Mouse (Mus musculus): ENCODE results near the gene Lcn2. TPM values are rescaled to one million over a fixed set of nuclear protein-coding genes. Genes with fewer than 3 reads are reported as not detected.

Lcn2 gene
- polyA plus RNA-seq, 1 experiment, result 0.19 TPM

- Histone ChIP-seq H3K27me3 (ENCODE audit: control insufficient read depth) (no peaks in the 10 kb centered on the region), H3K9me3 (ENCODE audit: control insufficient read depth, low read length) (no peaks in the 10 kb centered on the region), H3K36me3 (ENCODE audit: control insufficient read depth) (peaks cover 78% of the 10 kb centered on the region), H3K4me3 (replicated peaks) (no peak overlapping the region), H3K4me1 (ENCODE audit: control insufficient read depth) (peaks cover 8% of the 10 kb centered on the region)
- TF ChIP-seq TAL1 (IDR thresholded peaks at IDR 0.05; ENCODE audit: low read length) (no peak), GATA1 (IDR thresholded peaks at IDR 0.05; ENCODE audit: low read length) (no peak)
Measured at GRCm38 (mm10) chr2:32416556-32416955, 28.5 kb upstream of the Lcn2 start.

- no peak for TF ChIP-seq GATA1 (IDR thresholded peaks at IDR 0.05; ENCODE audit: low read length)
- no peak for TF ChIP-seq TAL1 (IDR thresholded peaks at IDR 0.05; ENCODE audit: low read length)
- no peaks in the 10 kb centered on the region for H3K9me3 ChIP-seq (ENCODE audit: control insufficient read depth, low read length)
- peaks cover 74% of the 10 kb centered on the region for H3K36me3 ChIP-seq (ENCODE audit: control insufficient read depth)
- H3K4me3 ChIP-seq (replicated peaks), result no peak overlapping the region
- peaks cover 8% of the 10 kb centered on the region for H3K4me1 ChIP-seq (ENCODE audit: control insufficient read depth)
- H3K27me3 ChIP-seq (ENCODE audit: control insufficient read depth), result no peaks in the 10 kb centered on the region
Measured at GRCm38 (mm10) chr2:32415801-32416200, 27.7 kb upstream of the Lcn2 start.

- peaks cover 55% of the 10 kb centered on the region for H3K36me3 ChIP-seq (ENCODE audit: control insufficient read depth)
- H3K4me3 ChIP-seq (replicated peaks), result no peak overlapping the region
- H3K27me3 ChIP-seq (ENCODE audit: control insufficient read depth), result no peaks in the 10 kb centered on the region
- peaks cover 8% of the 10 kb centered on the region for H3K4me1 ChIP-seq (ENCODE audit: control insufficient read depth)
- TF ChIP-seq TAL1 (IDR thresholded peaks at IDR 0.05; ENCODE audit: low read length) (no peak), GATA1 (IDR thresholded peaks at IDR 0.05; ENCODE audit: low read length) (no peak)
- no peaks in the 10 kb centered on the region for H3K9me3 ChIP-seq (ENCODE audit: control insufficient read depth, low read length)
Measured at GRCm38 (mm10) chr2:32413936-32414335, 25.9 kb upstream of the Lcn2 start.

GRCm38 (mm10) chr2:32412742-32413531 lies 24.9 kb upstream of the Lcn2 start:
- H3K27me3 ChIP-seq (ENCODE audit: control insufficient read depth), result no peaks in the 10 kb centered on the region
- H3K4me1 ChIP-seq (ENCODE audit: control insufficient read depth), result peaks cover 8% of the 10 kb centered on the region
- peaks cover 45% of the 10 kb centered on the region for H3K36me3 ChIP-seq (ENCODE audit: control insufficient read depth)
- H3K9me3 ChIP-seq (ENCODE audit: control insufficient read depth, low read length), result peaks cover 2% of the 10 kb centered on the region
- H3K4me3 ChIP-seq (replicated peaks), result no peak overlapping the region
- TF ChIP-seq GATA1 (IDR thresholded peaks at IDR 0.05; ENCODE audit: low read length) (no peak), TAL1 (IDR thresholded peaks at IDR 0.05; ENCODE audit: low read length) (no peak)

- no peaks in the 10 kb centered on the region for H3K27me3 ChIP-seq (ENCODE audit: control insufficient read depth)
- no peak overlapping the region for H3K4me3 ChIP-seq (replicated peaks)
- peaks cover 30% of the 10 kb centered on the region for H3K36me3 ChIP-seq (ENCODE audit: control insufficient read depth)
- peaks cover 8% of the 10 kb centered on the region for H3K4me1 ChIP-seq (ENCODE audit: control insufficient read depth)
- H3K9me3 ChIP-seq (ENCODE audit: control insufficient read depth, low read length), result peaks cover 2% of the 10 kb centered on the region
- TF ChIP-seq GATA1 (IDR thresholded peaks at IDR 0.05; ENCODE audit: low read length) (no peak), TAL1 (IDR thresholded peaks at IDR 0.05; ENCODE audit: low read length) (no peak)
Measured at GRCm38 (mm10) chr2:32411407-32411806, 23.4 kb upstream of the Lcn2 start.

GRCm38 (mm10) chr2:32408429-32409424 lies 20.7 kb upstream of the Lcn2 start:
- Histone ChIP-seq H3K9me3 (ENCODE audit: control insufficient read depth, low read length) (peaks cover 2% of the 10 kb centered on the region), H3K4me1 (ENCODE audit: control insufficient read depth) (peaks cover 8% of the 10 kb centered on the region), H3K27me3 (ENCODE audit: control insufficient read depth) (no peaks in the 10 kb centered on the region), H3K36me3 (ENCODE audit: control insufficient read depth) (peaks cover 4% of the 10 kb centered on the region), H3K4me3 (replicated peaks) (no peak overlapping the region)
- TF ChIP-seq TAL1 (IDR thresholded peaks at IDR 0.05; ENCODE audit: low read length) (no peak), GATA1 (IDR thresholded peaks at IDR 0.05; ENCODE audit: low read length) (no peak)

- Histone ChIP-seq H3K36me3 (ENCODE audit: control insufficient read depth) (peaks cover 11% of the 10 kb centered on the region), H3K4me1 (ENCODE audit: control insufficient read depth) (no peaks in the 10 kb centered on the region), H3K27me3 (ENCODE audit: control insufficient read depth) (no peaks in the 10 kb centered on the region), H3K4me3 (replicated peaks) (no peak overlapping the region), H3K9me3 (ENCODE audit: control insufficient read depth, low read length) (peaks cover 2% of the 10 kb centered on the region)
- TF ChIP-seq TAL1 (IDR thresholded peaks at IDR 0.05; ENCODE audit: low read length) (no peak), GATA1 (IDR thresholded peaks at IDR 0.05; ENCODE audit: low read length) (no peak)
Measured at GRCm38 (mm10) chr2:32407144-32407824, 19.2 kb upstream of the Lcn2 start.

GRCm38 (mm10) chr2:32404663-32405062 lies 16.6 kb upstream of the Lcn2 start:
- Histone ChIP-seq H3K36me3 (ENCODE audit: control insufficient read depth) (peaks cover 35% of the 10 kb centered on the region), H3K4me1 (ENCODE audit: control insufficient read depth) (peaks cover 12% of the 10 kb centered on the region), H3K9me3 (ENCODE audit: control insufficient read depth, low read length) (peaks cover 2% of the 10 kb centered on the region), H3K27me3 (ENCODE audit: control insufficient read depth) (no peaks in the 10 kb centered on the region), H3K4me3 (replicated peaks) (no peak overlapping the region)
- TF ChIP-seq TAL1 (IDR thresholded peaks at IDR 0.05; ENCODE audit: low read length), result no peak
- no peak for TF ChIP-seq GATA1 (IDR thresholded peaks at IDR 0.05; ENCODE audit: low read length)
